Mouse (Mus musculus) erythroblast, embryonic 14.5 days (primary cell): ENCODE measurements around the gene Epb41l2.

Experiments
- GATA1 ChIP-seq: IDR thresholded peaks from 2 replicates; pipeline ENCODE4 v1.6.1; 2012; ENCODE audit warnings: low read length, inconsistent platforms, mixed read lengths
- TAL1 ChIP-seq: IDR thresholded peaks from 3 replicates; pipeline ENCODE4 v1.6.1; 2012; ENCODE audit warnings: low read length, inconsistent platforms, mixed read lengths

DNA sequence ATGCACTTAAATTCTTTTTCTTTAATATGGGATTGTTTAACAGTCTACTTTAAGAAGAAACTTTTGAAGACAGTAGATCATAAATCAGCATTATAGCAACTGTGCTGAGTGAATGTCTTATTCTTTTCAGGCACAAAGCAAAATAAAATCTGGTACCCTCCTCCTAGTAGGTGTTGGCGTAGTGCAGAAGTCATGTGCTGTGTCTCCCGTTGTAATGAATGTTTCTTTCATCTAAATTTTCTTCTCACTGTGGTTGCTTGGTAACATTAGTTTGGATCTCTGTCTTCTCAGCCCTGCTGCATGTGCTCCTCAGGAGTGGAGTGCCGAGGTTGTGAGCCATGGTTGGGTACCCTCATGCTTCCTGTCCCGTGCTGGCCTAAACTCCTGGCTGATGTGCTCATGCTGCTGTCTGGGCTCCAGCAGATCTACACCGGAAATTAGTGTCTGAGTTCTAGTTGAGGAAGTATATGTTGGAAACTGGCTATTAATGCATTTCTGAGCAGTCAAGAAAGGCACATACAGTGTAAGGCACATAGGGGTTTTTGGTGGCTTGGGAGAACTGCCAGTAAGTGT is 87.4 kb downstream of the Epb41l2 start:
- TF ChIP-seq GATA1 (no peak), TAL1 (no peak)
